Mouse (Mus musculus) gastrocnemius, postnatal 4 days (tissue): Measurements from ENCODE around the gene Nfkbid. TPM values are rescaled to one million over a fixed set of nuclear protein-coding genes. Genes with fewer than 3 reads are reported as not detected.

ENCODE experiments used
- DNase-seq, 2 experiments: peaks; one replicate each; pipeline ENCODE4 v3.0.0; 2021 to 2022; ENCODE audit warnings: low spot score in 2 of 2, mixed read lengths in 2 of 2
- long read RNA-seq, 2 experiments: library from polyadenylated mRNA; stranded (forward); transcript quantifications; one replicate each; pipeline ENCODE4 v2.0.0; 2021
- total RNA-seq, 2 experiments: library from RNA; stranded (reverse); gene quantifications; 2 replicates each; pipeline ENCODE4 v1.2.3; 2021

Nfkbid gene
- under 1 TPM; 0.56 to 0.67 TPM for total RNA-seq
- long read RNA-seq, experiment 1, partial matches to known transcripts, result 0 of 1 reads
- long read RNA-seq, experiment 1, other reads (novel, unspliced or antisense), result 1 of 1 reads
- long read RNA-seq, experiment 2, result 0 reads

DNA sequence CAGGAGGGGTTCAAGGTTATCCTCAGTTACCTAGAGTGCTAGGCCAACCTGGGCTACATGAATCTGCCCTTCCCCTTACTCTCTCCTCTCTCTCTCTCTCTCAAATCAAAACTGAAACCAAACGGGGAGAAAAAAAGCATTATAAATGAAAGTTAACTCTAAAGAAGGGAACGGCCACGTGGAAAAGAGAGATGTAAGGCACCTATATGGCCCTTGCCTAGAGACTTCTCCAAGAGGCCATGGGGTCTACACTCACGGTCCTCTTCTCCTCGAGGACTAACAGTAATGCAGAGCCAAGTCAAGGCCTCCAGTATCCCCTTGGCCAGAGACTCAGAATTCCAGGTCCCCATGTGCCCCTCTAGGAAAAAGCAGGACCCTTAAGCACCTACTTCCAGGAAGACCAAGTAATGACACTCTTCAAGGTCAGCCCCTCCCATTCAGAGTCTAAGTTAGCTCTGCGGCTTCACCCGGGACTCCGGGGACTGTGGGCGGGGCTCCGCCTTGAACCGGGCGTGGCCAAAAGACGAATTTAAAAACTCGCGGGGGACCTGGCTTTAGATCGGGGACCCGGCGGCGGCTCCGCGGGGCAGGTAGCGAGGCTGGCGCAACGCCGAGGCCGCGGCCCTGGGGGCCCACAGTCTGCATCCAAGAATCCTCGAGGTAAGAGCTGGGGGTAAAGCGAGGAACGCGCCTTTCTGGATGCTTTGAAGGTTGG lies at the start of gene Nfkbid:
Gene Nfkbid, plus strand, starts transcription at position 558 of the 715 bp plus-strand sequence.
- no peak for DNase-seq

DNA sequence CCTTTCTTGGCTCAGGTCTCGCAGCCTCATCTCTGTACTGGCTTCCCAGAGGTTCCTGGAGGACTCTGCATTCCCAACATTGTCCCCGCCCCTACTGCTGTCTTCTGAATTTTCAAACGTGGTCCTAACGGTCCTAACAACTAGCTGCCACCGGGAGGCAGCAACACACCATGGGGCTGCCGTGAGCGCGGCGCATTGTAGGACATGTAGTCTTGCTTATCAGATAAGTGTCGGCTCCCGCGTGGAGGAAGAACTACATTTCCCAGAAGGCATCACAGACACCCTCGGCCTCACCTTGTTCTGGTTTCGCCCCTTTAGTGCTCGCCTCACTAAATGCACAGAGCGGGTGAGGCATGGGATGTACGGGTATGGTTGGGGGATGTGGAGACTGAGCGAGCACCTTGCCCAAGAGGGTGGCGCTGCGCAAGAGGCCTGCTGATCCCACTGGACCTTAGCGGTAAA lies 48.0 kb upstream of the Nfkbid start:
- DNase-seq, result peak; percentile 76 to 89

- DNase-seq, result no peak
Observed at GRCm38 (mm10) chr7:30380061-30380460, 41.5 kb upstream of the Nfkbid start.

DNA sequence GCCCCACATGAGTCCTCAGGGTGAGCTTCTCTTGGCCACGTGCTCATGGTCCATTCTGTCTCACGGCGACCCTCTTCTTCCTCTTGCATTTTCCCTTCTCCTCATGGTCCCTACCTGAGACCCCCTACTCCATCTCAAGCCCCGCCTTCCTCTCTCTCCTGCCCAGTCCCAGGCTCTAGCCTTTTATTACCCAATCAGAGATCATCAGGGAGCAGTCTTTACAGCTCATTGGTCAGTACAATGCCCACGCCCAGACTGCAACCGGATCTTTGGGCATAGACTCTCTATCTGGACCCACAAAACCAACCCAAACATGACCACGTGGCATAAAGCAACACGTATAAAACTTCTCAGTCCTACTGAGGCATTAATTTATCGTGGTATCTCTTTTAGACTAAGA lies 37.4 kb upstream of the Nfkbid start:
- DNase-seq, result no peak

DNA sequence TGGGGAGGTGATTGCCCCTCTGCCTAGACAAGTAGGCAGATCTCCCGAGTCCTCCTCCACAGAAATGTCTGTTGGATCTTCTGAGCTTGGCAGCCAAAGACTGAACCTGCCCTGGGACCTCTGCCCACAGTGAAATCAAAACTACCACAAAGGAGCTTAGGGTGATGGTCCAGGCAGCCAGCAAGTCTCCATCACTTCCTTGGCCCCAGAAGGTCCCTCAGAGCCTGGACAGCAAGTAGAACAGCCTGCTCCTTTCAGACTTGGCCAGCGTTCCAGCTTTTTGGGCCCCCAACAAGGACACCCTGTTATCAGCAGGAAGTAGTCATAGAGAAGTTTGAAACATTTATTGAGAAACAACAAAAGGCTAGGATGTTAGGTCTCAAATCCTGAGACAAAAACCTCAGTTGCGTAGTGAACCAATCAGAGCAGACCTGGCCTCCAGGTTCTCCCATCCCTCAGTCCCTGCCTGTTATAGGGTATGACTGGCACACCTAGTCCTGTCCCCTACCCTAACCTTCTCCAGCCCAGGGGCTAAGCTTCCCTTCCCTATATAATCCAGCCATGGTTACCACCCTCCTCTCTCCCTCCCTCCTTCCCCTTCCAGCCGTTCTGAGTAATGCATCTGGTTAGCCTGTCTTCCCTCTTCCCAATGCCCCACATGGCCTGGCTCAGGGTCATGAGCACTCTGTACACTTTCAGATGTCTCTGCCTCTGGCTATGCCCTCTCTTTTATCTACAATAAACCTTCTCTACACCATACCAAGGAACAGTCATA lies 28.6 kb upstream of the Nfkbid start:
- DNase-seq, result no peak

DNA sequence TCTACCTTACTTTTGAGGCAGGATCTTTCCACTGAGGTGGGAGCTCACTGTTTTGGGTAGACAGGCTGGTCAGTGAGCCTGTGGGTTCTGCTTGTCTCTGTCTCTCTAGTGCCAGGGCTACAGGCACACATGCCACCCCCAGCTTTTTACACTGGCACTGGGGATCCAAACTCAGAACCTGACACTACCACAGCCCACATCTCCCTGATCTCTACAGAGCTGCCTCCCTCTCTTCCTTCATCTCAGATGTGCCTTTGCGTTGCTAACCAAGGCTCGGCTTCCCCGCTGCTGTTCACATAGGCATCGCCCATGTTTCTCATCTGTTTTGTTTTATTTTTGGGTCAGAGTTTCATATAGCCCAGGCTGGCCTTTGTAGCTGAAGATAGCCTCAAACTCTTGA lies 27.9 kb upstream of the Nfkbid start:
- DNase-seq, result no peak

- DNase-seq, result peak in 1 of 2 experiments; percentile 13
Observed at GRCm38 (mm10) chr7:30394379-30394778, 27.2 kb upstream of the Nfkbid start.

- no peak for DNase-seq
Observed at GRCm38 (mm10) chr7:30394871-30395270, 26.7 kb upstream of the Nfkbid start.

DNA sequence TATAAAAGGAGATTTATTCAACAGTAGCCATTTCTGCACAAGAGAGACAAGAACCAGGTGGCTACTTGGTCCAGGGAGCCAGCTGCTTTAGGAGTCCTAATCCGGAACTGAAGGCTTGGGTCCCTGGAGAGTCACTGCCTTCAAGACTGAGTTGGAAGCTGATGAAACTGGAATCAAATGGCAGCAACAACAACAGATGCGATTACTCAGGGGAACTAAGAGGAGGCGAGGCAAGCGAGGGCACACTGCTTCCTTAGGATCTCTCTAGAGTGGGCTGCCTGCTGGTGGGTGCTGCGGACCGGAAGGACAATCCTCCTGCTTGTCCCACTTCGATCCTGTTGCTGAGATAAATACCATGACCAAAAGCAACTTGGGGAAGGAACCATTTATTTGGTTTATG lies 21.9 kb upstream of the Nfkbid start:
- DNase-seq, result peak in 1 of 2 experiments; percentile 10

- no peak for DNase-seq
Observed at GRCm38 (mm10) chr7:30402343-30402742, 19.2 kb upstream of the Nfkbid start.

- DNase-seq, result no peak
Observed at GRCm38 (mm10) chr7:30408639-30409038, 12.9 kb upstream of the Nfkbid start.

- no peak for DNase-seq
Observed at GRCm38 (mm10) chr7:30409789-30410188, 11.7 kb upstream of the Nfkbid start.

DNA sequence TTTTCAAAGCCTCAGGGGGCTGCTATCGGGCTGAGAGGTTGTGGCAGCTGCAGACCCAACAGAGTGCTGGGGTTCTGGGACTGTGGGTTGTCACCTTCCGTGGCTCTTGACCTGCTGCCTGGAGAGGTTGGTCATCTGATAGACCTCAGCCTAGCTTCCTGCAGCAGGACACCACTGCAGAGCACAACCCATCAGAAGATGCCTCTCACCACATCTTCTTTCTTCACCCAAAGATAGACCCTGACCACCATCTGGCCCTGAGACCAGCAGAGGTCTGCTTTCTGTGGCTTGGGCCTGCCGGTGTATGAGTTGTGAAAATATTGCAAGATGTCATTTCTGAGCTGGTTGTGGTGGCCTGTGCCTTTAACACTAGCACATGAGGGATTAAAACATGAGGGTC lies 10.5 kb upstream of the Nfkbid start:
- DNase-seq, result no peak

DNA sequence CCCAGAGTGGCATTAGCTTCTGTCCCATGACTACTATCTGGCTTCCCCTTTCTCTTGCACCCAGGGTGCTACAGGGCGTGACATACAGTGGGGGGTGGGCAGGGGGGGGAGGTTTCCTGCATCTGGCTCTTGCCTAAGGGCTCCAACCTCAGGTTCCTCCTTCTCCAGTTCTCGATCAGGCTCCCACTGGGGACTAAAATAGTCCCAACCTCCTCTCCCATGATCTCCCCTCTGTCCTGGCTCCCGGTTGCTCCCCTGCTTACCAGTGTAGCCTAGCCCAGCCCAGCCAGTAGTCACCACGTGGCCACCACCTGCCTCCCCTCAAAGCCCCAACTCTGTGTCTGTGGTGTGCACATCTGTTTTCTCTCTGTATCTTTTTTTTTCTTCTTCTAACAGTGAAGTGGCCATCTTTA lies 8.8 kb upstream of the Nfkbid start:
- DNase-seq, result no peak

GRCm38 (mm10) chr7:30413596-30413995 lies 7.9 kb upstream of the Nfkbid start, which contains the start of gene Tyrobp:
Gene Tyrobp, plus strand, starts transcription at chr7:30413760.
- no peak for DNase-seq

GRCm38 (mm10) chr7:30417856-30418255 lies 3.7 kb upstream of the Nfkbid start:
- DNase-seq, result no peak

DNA sequence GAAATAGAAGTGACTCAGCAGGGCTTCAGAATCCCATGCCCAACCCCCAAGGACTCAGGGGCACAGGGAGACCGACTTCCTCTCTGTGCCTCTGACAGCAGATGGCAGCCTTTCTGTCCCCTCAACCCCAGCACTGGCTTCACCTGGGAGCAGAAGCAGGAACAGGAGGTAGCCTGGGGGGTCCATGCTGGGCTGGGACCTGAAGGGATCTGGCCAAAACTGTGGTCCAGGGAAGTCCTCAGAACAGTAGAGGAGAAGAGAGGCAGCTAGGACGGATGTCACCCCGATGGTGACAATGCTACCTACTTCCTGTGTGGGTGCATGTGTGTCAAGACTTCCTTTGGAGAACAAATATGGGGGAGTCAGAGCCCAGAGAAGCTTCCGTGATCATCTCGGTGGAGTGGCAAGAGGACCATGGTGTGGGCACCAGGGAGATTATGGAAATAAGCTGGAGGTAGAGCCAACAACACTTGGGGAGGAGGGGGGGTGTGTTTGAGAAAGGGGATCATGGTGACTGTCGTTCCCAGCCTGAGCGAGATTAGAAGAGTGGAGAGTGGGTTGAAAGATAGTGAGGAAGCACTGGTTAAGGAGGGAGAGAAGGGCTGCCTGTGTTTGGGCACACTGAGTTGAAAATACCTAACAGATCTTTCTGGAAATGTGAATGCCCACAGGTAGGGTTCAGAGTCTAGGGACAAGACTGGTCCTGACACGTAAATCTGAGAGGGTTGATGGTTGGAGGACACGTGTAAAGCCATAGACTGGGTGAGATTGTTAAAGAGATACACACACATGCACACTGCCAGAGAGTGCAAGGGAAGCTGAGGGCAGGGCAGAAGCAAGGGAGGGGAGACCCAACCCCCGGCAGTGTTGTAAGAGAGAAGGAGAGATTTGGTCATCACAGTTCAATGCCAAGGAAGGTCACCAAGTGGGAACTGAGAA lies 1.7 kb upstream of the Nfkbid start, which contains the start of gene Hcst:
Gene Hcst, minus strand, starts transcription at position 294 of the 939 bp plus-strand sequence.
- no peak for DNase-seq

DNA sequence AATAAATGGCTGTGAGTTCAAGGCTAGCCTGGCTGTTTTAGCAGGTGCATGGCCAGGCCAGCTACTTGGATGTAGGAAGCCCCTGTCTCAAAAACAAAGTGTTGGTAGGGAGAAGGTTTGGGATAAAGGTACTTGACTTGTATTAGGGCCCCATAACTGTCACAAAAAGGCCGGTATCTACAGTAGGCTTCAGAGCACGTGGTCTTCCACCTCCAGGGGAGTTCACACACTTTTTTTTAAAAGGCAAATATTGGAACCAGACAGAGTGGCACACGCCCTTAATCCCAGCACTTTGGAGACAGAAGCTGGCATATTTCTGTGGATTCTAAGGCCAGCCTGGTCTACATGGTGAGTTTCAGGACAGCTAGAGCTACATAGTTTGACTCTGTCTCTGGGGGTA lies 859 bp upstream of the Nfkbid start:
- no peak for DNase-seq

DNA sequence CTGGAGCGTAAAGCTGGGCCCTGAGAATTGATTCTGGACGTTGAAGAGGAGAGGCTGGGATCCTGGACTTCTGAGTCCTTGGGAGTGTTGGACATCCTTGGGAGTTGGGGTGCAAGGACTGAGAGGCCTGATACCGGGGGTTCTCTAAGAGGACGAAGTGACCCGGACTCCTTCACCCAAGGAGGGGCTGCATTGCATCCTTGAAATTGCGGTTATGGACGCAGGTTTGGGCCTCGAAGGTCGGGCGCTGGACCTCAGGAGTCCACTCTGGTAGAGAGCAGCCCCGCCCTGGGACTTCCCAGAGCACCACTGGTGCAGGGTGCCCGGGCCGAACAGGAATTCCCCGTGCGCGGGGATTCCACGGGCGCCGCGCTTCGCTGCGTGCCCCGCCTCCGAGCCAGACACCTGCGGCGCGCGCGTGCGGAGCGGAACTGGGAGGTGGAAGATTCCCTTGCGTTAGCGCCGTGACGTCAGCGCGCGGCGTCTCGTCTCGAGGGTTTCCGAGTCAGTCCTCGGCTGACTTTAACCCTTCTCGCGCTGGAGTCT lies 431 bp downstream of the Nfkbid start:
- peak; percentile 43 to 73 for DNase-seq

- no peak for DNase-seq
Observed at GRCm38 (mm10) chr7:30422560-30422959, 1.0 kb downstream of the Nfkbid start.
